Mouse (Mus musculus) neural tube, embryonic 10.5 days (tissue): ENCODE measurements around the gene Gmpr2.

ENCODE experiments used
- DNase-seq: peaks from one replicate; pipeline ENCODE4 v3.0.0-alpha.2; 2017; ENCODE audit warnings: low spot score; ENCODE audit errors: extremely low spot score

The Gmpr2 gene

GRCm38 (mm10) chr14:55724411-55724871 lies 52.7 kb downstream of the Gmpr2 start:
- no peak for DNase-seq

- DNase-seq: no peak
These were observed 54.5 kb downstream of the Gmpr2 start for GRCm38 (mm10) chr14:55726261-55726660.

GRCm38 (mm10) chr14:55727889-55728685 lies 56.3 kb downstream of the Gmpr2 start:
- DNase-seq: no peak
